Mouse (Mus musculus): ENCODE results near the gene Tmem131l. TPM values are rescaled to one million over a fixed set of nuclear protein-coding genes. Genes with fewer than 3 reads are reported as not detected.
A peak's percentile ranks its signal among the peaks of the same experiment; 100 is the strongest.

Tmem131l gene
- total RNA-seq, 4 experiments from 2014 or later: 17.5 to 23.7 (median 18.6) TPM

DNA sequence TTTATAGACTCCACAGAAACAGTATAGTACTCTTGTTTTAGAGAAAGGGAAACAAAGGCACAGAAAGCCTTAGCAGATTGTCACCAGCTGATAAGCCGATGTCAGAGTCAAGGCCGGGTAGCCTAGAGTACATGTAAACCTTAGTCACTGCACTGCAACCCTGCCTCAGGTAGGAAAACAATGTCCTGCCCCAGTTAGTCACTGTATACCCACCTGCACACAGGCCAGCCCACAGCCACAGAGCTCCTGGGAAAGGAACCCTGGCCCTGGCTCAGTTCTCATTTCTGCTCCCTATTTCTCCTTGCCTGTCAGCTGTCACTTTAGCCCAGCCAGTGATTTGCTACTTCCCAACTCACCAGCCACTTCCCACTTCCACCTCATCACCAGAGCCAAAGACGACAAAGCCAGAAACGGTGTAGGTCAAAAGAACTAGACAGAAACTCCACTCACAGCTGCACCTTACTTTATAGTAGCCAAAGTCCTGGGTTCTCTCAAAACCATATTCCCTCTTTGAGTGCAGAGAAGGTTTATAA lies 24.4 kb downstream of the Tmem131l start:
- no peak for DNase-seq (ENCODE audit: low spot score in 2 of 2)

GRCm38 (mm10) chr3:84010995-84011663 lies 28.8 kb downstream of the Tmem131l start:
- DNase-seq (ENCODE audit: low spot score in 2 of 2): no peak

DNA sequence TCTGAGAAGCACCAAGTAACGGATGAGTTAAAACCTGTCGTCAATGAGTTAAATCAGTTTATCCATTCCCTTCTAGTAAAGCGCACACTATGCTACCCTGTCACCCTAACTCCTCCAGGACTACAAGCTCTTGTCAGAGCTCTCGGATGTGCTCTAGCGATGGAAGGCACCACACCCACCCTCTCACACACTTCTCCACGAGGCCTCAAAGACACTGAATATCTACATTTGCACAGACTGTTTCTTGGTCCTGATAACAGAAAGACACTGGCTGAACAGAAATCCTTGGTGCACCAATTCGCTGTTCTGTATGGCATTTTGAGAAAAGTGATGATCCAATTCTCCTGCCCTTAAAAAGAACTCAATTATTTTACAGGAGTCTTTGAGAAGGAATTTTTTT lies 34.0 kb downstream of the Tmem131l start:
- DNase-seq (ENCODE audit: low spot score in 2 of 2): no peak

DNA sequence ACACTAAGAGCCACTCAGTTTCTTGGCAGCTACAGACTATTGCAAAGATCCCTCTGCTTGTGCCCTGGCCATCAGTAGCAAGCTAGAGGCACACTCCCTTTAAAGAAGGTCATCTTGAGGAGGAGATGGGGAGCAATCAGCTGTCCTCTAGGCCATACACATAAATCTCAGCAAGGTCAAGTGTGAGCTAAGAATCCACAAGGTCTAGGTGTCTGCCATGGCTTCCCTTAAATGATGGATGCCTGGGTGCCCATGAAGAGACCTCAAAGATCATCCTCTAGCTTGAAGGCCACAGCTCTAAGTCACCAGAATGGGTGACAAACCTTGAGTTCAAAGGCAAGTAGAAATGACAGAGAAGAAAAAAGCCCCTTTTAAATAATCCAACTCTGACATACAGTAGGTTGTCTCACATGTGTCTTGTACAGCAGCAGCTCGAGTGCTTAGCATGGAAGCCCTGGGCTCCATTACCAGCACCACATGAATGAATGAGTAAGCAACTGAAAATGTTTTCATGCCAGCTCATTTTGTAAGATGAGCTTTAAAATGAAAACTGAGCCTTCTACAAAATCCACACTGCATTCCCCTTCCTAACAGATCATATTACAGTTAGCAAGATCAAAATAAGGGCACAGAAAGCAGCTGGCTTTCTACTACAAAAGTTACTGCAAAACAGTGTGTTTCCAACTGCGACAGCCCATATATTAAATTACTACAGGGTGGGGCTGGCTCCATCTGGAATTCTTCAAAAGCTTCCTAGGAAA lies 35.5 kb downstream of the Tmem131l start:
- DNase-seq (ENCODE audit: low spot score in 2 of 2): no peak

- DNase-seq (ENCODE audit: low spot score in 2 of 2): no peak
These were observed 37.4 kb downstream of the Tmem131l start for GRCm38 (mm10) chr3:84002433-84003090.

DNA sequence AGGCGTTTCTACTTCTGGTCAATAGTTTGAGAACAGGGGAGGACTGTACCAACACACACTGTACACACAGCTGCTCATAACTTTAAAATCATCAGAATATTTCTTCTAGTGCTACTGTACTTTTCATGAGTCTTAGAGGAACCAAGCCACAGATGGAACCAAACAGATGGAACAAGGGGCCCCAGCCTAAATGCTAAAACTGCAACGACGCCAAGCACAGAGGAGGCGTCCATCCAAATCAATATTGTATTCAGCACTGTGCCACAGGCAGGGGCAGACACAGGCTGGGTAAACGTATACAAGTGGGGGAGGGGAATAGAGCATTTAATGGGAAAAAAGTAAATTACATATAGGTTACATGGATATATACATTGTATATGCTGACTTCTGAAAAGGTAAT lies 42.4 kb downstream of the Tmem131l start:
- no peak for DNase-seq (ENCODE audit: low spot score in 2 of 2)

- no peak for DNase-seq (ENCODE audit: low spot score in 2 of 2)
These were observed 42.9 kb downstream of the Tmem131l start for GRCm38 (mm10) chr3:83997036-83997435.

DNA sequence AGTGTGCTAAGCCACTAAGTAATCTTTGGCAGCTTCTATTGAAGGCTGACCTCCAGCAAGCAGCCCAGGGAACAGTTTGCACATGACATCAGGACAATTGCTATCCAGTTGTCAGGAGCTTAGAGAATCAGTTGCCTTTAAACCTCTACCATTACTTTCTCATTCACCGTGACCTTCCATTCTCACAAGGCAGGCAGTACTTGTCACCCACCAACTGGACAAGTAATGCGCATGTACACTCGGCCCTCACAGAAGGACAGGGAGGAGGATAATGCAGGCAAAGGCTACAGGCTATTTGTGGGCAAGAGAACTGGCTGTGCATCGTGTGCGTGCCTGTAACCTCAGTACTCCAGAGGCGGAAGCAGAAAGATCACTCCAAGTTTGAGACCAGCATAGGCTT lies 43.9 kb downstream of the Tmem131l start:
- no peak for DNase-seq (ENCODE audit: low spot score in 2 of 2)

GRCm38 (mm10) chr3:83995254-83995830 lies 44.6 kb downstream of the Tmem131l start:
- no peak for DNase-seq (ENCODE audit: low spot score in 2 of 2)

DNA sequence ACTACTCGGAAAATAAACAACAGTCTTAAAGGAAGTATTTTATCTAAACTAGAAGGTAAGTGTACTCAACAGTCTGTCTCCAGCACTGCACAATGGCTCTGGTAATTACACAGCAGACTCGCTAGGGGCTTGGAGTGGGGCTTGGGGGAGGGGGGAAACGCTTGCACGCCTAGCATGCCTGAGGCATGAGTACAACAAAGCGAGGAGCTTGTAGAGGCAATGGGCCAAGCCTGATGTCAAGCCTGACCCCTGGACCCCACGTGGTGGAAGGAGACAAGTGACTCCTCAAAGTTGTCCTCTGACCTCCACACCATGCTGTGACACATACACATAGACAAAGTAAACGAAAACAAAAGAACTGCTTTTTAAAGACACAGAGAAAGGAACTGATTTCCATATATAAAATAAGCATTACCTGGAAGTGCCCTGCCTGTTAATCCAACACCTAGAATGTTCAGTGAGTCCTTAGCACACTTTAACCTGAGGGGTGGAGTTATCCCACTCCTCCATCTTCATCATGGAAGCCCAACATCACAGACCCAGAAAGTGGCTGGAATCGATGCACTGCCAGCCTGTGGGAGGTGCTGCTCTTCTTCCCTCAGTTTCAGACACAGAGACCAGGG lies 45.6 kb downstream of the Tmem131l start:
- no peak for DNase-seq (ENCODE audit: low spot score in 2 of 2)

DNA sequence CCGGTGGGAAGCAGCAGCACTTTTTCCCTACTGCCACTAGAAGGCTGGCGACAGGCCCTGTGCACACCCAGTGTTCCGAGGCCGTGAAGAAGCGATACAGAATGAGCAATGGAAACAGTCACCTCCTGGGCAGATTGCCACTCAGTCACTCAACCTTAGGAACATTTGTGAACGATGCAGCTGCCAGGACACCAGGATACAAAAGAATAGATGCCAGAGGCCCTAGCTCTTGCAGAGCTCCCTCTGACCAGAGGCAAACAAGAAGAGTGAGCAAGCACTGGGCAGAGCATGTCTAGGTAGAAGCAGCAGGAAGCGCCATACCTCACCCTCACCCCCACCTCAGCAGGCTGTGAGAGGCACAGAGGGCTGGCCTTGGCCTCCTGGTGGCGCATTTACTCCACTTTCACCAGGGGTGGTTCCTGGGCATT lies 46.9 kb downstream of the Tmem131l start:
- DNase-seq (ENCODE audit: low spot score in 2 of 2): no peak

- no peak for DNase-seq (ENCODE audit: low spot score in 2 of 2)
These were observed 48.1 kb downstream of the Tmem131l start for GRCm38 (mm10) chr3:83991691-83992524.

GRCm38 (mm10) chr3:83988214-83988613 lies 51.8 kb downstream of the Tmem131l start:
- no peak for DNase-seq (ENCODE audit: low spot score in 2 of 2)

GRCm38 (mm10) chr3:83987533-83988112 lies 52.4 kb downstream of the Tmem131l start:
- DNase-seq (ENCODE audit: low spot score in 2 of 2): no peak

DNA sequence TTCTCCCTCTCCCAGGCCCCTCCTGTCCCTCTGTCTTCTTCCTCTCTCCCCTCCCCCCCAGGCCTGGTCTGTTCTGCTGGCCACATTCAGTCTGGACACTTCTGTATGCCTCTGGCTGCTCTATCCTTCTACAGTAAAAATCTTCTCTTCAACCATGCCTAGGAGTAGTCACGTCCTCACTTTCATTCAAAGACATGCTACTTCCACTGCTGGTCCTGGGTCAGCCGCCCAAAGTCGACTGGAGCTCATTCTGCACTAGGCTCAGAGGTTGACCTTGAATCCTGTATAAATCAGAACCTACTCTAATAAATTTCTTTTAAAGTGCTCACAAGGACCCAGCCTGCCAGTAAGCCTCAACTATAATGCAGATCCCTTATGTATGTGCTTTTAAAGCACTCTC lies 53.2 kb downstream of the Tmem131l start:
- no peak for DNase-seq (ENCODE audit: low spot score in 2 of 2)

- DNase-seq (ENCODE audit: low spot score in 2 of 2): no peak
These were observed 54.5 kb downstream of the Tmem131l start for GRCm38 (mm10) chr3:83985426-83985825.

GRCm38 (mm10) chr3:83984379-83984778 lies 55.6 kb downstream of the Tmem131l start:
- DNase-seq (ENCODE audit: low spot score in 2 of 2): no peak

DNA sequence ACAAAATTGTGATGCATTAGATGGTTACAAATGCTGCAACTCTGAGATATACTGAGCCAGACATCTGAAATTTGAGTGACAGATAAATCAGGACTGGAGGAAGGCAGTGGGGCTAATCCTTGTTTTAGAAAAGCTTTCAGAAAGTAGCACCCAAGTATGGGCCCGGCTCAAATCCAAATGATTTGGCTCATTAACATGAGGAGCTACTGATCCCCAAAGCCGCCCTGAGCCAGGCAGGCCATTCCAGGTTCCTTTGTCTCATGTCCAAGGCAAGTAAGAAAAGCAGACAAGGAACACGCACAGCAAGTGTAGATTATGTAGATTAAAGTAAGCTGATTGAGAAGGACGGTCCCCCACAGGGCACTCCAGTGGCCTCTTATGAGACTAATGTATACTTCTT lies 57.2 kb downstream of the Tmem131l start:
- no peak for DNase-seq (ENCODE audit: low spot score in 2 of 2)

DNA sequence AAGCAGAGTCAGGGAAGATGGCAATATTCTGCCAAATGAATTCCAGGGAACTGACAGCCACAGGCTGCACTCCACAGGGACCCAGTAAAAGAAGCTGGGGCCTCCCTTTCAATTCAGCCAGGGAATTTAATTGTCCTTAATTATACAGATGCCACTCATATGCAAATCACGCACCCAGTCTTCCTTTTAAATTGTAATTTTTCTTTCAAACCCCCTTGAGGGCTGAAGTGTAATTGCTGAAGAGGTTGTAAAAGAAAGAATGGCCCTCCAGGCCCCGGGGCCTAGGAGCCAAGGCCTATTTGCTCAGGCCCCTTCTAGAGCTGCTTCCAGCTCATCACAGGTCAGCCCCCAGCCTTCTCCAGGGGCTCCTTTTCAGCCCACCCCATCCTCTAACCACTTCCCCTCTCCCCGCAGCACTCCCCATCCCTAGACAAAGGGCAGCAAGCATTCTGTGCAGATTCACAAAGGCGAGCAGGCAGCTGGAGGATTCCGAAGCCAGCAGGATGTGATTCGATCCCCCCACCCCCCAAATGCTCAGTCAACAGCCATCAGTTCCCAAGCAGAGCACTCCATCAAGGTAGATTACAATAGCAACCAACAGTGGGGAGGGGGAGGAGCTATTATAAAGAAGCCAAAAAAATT lies 59.6 kb downstream of the Tmem131l start:
- peak in 1 of 2 experiments; percentile 19 for DNase-seq (ENCODE audit: low spot score in 2 of 2)

Measured in left cerebral cortex, adult 8-10 months (tissue).